Mouse (Mus musculus) ES-Bruce4 (cell line): ENCODE results near the gene Rab3a. TPM values are rescaled to one million over a fixed set of nuclear protein-coding genes. Genes with fewer than 3 reads are reported as not detected.

Experiments used
- H3K27ac ChIP-seq: 2 replicates; pipeline ENCODE4 v1.5.1; 2012; ENCODE audit warnings: low read length, inconsistent platforms; ENCODE audit not compliant: insufficient read depth
- H3K27me3 ChIP-seq: 2 replicates; pipeline ENCODE4 v1.6.1; 2012; ENCODE audit warnings: mild to moderate bottlenecking, low read length, inconsistent platforms; ENCODE audit not compliant: control insufficient read depth, poor library complexity, insufficient read depth, severe bottlenecking
- H3K36me3 ChIP-seq: 2 replicates; pipeline ENCODE4 v1.6.1; 2012; ENCODE audit warnings: inconsistent platforms, mild to moderate bottlenecking, low read length, moderate library complexity; ENCODE audit not compliant: control insufficient read depth, poor library complexity, insufficient read depth, severe bottlenecking
- H3K4me1 ChIP-seq: one replicate; pipeline ENCODE4 v1.8.1; 2011; ENCODE audit warnings: low read length; ENCODE audit not compliant: control insufficient read depth, insufficient read depth
- H3K4me3 ChIP-seq: 2 replicates; pipeline ENCODE4 v1.5.1; 2011; ENCODE audit warnings: low read depth, mild to moderate bottlenecking, low read length
- H3K9ac ChIP-seq: 2 replicates; pipeline ENCODE4 v1.6.1; 2012; ENCODE audit warnings: low read depth, mild to moderate bottlenecking, inconsistent platforms; ENCODE audit not compliant: poor library complexity, severe bottlenecking
- H3K9me3 ChIP-seq: replicated peaks from 2 replicates; pipeline ENCODE4 v1.6.1; 2012; ENCODE audit warnings: mild to moderate bottlenecking, low read length, inconsistent platforms; ENCODE audit not compliant: control insufficient read depth, poor library complexity, insufficient read depth, severe bottlenecking
- CTCF ChIP-seq: IDR thresholded peaks from one replicate; pipeline ENCODE4 v1.8.1; 2011; ENCODE audit warnings: low read depth, low read length
- EP300 ChIP-seq: IDR thresholded peaks from 2 replicates; pipeline ENCODE4 v1.6.1; 2011; ENCODE audit warnings: low read depth, low read length; ENCODE audit not compliant: insufficient read depth
- POLR2A ChIP-seq: IDR thresholded peaks from one replicate; pipeline ENCODE4 v1.8.1; 2011; ENCODE audit warnings: low read length; ENCODE audit not compliant: insufficient read depth
- polyA plus RNA-seq: library from polyadenylated mRNA; stranded (reverse); fragments of >200 nt; gene quantifications from 2 replicates; pipeline ENCODE4 v1.2.4, GENCODE M21; 2011; ENCODE audit warnings: low read depth; ENCODE audit not compliant: missing spikeins, insufficient read depth, insufficient read length

Gene Rab3a
- polyA plus RNA-seq, 1 experiment, result 6.3 TPM

- no peak for TF ChIP-seq POLR2A
- no peak for TF ChIP-seq CTCF
- no peak for TF ChIP-seq EP300
- no peaks in the 10 kb centered on the region for H3K9me3 ChIP-seq
- peak overlapping the region; percentile 58 for H3K4me3 ChIP-seq
- H3K27ac ChIP-seq, result no peak overlapping the region
- peak overlapping the region; percentile 64 for H3K9ac ChIP-seq
- no peaks in the 10 kb centered on the region for H3K4me1 ChIP-seq
- H3K27me3 ChIP-seq, result no peaks in the 10 kb centered on the region
- H3K36me3 ChIP-seq, result no peaks in the 10 kb centered on the region
Observed at GRCm38 (mm10) chr8:70743656-70744590, 10.6 kb upstream of the Rab3a start.

DNA sequence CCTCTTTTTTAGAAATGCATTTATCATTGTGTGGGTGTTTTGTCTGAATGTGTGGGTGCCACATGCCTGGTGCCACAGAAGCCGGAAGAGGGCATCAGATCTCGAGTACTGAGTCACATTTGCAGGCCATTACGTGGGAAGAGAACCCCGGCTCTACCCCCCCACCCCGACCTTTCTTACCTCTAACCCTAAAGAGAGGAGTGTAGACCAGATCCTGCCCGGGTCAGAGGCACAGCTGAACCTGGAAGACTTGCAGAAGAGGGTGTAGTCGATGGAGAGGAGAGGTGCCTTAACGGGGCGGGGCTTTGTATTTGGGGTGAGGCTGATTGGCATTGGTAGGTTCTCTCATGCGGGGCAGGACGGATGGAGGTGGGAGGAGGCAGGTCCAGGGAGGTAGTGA, 9.7 kb upstream of the Rab3a start:
- Histone ChIP-seq H3K36me3 (no peaks in the 10 kb centered on the region), H3K27ac (no peak overlapping the region), H3K9ac (no peak overlapping the region), H3K9me3 (no peaks in the 10 kb centered on the region), H3K27me3 (no peaks in the 10 kb centered on the region), H3K4me1 (no peaks in the 10 kb centered on the region), H3K4me3 (no peak overlapping the region)
- TF ChIP-seq CTCF (no peak), POLR2A (no peak), EP300 (no peak)

- TF ChIP-seq POLR2A, result no peak
- no peak for TF ChIP-seq CTCF
- TF ChIP-seq EP300, result no peak
- no peak overlapping the region for H3K9ac ChIP-seq
- H3K9me3 ChIP-seq, result no peaks in the 10 kb centered on the region
- H3K4me1 ChIP-seq, result no peaks in the 10 kb centered on the region
- no peak overlapping the region for H3K27ac ChIP-seq
- no peaks in the 10 kb centered on the region for H3K27me3 ChIP-seq
- no peaks in the 10 kb centered on the region for H3K36me3 ChIP-seq
- H3K4me3 ChIP-seq, result no peak overlapping the region
Observed at GRCm38 (mm10) chr8:70745691-70746220, 8.7 kb upstream of the Rab3a start.

DNA sequence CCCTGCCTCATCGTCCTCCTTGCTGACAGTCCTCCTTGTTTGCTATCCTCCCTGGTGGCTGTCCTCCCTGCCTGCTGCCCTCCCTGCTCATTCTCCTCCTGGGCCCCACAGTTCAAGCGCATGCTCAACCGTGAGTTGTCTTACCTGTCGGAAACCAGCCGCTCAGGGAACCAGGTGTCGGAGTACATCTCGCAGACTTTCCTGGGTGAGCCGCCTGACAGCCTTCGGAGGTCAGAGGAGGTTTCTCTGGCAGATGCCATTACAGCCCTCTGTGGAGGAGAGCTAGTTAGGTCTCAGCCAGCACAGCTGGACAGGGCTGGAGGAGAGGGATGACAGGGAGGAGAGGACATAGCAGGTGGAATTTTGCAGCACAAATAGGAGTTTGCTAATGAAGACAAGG, 7.8 kb upstream of the Rab3a start:
- no peaks in the 10 kb centered on the region for H3K4me1 ChIP-seq
- no peak overlapping the region for H3K9ac ChIP-seq
- H3K27me3 ChIP-seq, result no peaks in the 10 kb centered on the region
- no peak overlapping the region for H3K4me3 ChIP-seq
- no peaks in the 10 kb centered on the region for H3K36me3 ChIP-seq
- H3K9me3 ChIP-seq, result no peaks in the 10 kb centered on the region
- no peak overlapping the region for H3K27ac ChIP-seq
- no peak for TF ChIP-seq CTCF
- no peak for TF ChIP-seq POLR2A
- no peak for TF ChIP-seq EP300

DNA sequence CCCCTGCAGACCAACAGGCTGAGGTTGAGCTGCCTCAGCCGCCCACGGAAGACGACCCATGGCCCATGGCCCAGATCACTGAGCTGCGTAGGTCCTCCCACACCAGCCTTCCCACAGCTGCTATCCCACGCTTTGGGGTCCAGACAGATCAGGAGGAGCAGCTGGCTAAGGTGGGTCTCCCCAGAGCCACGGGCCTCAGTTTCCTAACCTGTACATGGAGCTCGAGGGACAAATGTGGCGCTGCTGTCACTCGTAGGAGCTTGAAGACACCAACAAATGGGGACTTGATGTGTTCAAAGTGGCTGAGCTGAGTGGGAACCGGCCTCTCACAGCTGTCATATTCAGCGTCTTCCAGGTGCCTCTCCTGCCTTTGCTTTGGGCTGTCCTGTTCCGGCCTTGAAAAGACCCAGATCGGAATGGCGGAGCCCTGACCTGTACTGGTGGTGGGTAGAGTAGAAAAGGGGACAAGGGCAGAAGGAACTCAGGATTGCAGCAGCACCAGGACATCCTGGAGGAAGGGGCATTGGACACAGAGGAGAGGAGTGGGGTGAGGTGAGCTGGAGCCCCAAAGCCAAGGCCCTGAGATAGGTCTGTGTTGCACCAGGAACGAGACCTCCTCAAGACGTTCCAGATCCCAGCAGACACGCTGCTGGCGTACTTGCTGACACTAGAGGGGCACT, 7.1 kb upstream of the Rab3a start:
- H3K27me3 ChIP-seq, result no peaks in the 10 kb centered on the region
- H3K36me3 ChIP-seq, result no peaks in the 10 kb centered on the region
- no peaks in the 10 kb centered on the region for H3K9me3 ChIP-seq
- no peak for TF ChIP-seq CTCF
- TF ChIP-seq EP300, result no peak
- no peak for TF ChIP-seq POLR2A
- H3K4me1 ChIP-seq, result no peaks in the 10 kb centered on the region
- no peak overlapping the region for H3K4me3 ChIP-seq
- no peak overlapping the region for H3K9ac ChIP-seq
- no peak overlapping the region for H3K27ac ChIP-seq
